Mouse (Mus musculus) layer of hippocampus, adult 9-10 months (tissue): ENCODE measurements at regions not wholly inside any gene's neighbourhood (a gene's known extent, or its start where the extent isn't known, plus 50 kb on each side); places are given as distances from the start of the nearest gene placed in this dataset.
A peak's percentile ranks its signal among the peaks of the same experiment; 100 is the strongest.

Source experiments
- DNase-seq: peaks from one replicate; pipeline ENCODE4 v3.0.0; 2022; ENCODE audit warnings: low spot score

DNA sequence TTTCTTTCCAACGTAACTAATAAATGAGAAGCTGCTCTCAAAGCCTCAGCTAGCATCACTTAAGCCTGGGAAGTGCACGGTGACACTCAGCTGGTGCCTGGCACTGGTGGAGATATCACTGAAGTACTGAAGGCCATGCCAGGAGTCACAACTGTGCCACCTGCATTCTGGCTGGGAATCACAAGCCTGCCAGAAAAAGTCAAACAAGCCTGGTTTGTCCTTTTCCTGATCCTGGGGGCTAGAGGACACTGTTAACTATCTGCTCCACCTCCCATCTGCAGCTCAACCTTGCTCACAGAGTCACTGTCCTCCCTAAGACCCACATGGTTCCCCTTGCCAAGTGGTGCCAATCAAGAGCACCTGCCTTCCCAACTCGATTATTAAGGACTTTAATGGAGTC is 135.2 kb upstream of the Car8 start:
- DNase-seq, result no peak

DNA sequence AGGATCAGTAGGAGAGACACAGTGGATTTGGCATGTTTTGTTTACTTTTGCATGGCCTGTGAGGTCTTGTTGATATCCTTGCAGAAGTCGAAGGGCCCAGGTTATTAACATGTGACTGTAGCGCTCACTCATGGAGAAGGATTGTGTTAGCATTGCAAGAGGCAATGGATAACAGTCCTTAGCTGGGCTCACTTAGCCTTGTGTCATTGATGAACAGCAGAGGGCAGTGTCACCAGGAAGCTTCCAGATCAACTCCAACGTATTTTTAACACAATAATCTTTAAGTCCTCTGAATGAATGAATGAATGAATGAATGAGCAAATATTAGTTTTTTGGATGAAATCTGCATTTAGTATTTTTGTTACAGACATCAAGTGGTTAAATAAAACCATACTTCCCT is 133.2 kb upstream of the Car8 start:
- DNase-seq, result no peak

GRCm38 (mm10) chr4:8370786-8371185 is 131.9 kb upstream of the Car8 start:
- no peak for DNase-seq

DNA sequence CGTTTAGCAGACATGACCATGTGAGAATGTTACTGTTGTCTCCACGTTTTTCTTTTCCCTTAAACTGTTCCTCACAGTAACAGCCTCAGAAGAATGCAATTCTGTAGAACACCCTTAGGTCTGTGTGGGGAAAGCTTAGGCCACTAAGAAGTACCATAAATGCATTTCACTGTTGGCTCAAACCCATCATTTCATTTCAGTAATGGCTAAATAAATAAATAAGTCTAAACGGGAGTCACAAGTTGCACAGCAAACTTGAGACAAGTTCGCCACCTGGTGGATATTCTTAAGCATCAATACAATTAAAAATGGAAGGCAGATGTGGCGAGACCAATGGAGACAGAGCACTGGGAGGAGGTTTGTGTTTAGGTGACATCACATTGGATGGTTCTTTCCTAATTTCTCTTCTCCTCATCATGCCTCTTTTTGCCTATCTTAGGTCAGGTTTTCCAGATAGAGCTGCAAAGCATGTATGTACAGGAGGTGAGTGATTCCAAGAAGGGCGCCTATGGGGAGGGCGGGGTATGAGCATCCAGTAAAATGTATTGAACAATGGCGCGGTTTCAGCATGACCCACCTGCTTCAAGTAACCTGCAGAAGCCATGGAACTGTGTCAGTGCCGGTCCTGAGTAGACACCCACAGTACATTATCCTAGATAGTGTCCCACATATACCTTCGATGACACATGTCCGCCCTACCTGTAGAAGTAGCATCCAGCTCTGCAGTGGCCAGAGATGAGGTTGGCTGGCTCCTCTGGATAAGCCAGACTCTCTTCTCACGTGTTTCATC is 128.8 kb upstream of the Car8 start:
- peak; percentile 40 for DNase-seq

DNA sequence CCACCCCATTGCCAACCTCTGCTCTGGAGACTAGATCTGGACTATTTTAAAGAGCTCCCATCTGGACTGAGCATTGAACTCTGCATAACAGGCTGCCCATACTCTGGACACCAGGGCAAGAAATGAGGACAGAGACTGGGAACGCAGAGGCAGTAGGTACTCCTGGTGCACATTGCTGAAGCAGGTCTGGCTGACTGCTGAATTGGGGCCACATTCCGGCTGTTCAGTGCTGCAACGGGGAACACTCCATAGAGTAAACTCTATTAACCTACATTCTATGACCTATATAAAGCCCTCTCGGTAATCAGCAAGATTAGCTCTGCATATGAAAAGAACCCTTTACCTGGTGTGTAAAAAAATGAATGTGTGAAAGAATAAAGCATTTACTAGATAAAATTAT is 128.1 kb upstream of the Car8 start:
- DNase-seq, result no peak

- no peak for DNase-seq
Observed at GRCm38 (mm10) chr4:8362409-8362808, 123.6 kb upstream of the Car8 start.

DNA sequence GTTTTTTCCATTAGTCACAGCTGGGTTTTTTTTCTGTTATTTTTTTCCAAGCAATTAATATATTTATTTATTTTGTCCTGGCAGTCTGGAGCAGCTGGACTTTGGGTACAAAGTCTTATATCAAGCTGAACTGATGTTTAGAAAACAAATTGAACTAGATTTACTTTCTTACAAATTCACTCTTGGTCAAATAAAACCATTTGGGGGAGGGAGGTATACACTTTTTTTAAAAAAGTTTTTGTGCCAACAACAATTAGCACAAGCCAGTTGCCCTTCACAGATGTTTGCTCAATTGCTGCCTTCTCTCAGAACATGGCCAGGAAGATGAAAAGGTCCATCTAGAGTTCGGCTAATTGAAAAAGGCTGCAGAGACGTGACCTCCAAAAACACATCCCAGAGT is 123.1 kb upstream of the Car8 start:
- no peak for DNase-seq

DNA sequence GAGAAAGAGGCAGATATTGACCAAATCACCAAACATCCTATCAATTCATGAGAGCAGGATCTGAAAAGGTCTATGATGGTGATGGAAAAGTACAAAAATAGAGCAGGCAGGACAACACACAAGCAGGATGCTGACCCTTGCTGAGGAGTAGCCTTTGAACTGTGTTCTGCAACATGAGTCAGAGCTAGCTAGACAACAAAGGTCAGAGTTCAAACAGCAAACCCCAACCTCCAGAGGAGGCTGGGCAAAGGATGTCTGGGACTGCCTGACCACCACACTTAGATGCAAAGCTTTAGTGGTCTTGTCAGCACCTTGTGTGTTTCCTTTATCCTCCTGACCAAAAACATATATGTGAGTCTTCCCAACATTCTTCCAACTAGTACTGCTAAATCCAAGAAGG is 122.5 kb upstream of the Car8 start:
- DNase-seq, result no peak

GRCm38 (mm10) chr4:8357443-8357842 is 118.6 kb upstream of the Car8 start:
- no peak for DNase-seq

DNA sequence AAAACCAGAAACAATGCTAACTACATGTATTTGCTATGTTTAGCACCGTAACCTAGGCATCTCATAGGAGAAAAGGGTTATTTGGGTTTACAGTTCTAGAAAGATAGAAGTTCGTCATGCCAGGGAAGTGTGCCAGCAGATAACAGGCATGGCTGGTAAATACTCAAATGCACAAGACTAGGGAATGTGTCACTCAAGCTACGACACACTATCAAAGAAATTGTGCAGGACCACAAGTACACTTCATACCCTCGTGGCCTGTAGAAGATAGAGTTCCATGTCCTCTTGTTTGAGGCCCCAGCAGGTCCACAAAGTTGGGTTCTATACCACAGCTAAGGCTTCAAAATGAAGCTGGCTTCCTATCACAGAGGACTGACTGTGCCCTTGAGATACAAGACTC is 103.1 kb upstream of the Car8 start:
- DNase-seq, result no peak

- no peak for DNase-seq
Observed at GRCm38 (mm10) chr4:8309241-8309987, 70.6 kb upstream of the Car8 start.

DNA sequence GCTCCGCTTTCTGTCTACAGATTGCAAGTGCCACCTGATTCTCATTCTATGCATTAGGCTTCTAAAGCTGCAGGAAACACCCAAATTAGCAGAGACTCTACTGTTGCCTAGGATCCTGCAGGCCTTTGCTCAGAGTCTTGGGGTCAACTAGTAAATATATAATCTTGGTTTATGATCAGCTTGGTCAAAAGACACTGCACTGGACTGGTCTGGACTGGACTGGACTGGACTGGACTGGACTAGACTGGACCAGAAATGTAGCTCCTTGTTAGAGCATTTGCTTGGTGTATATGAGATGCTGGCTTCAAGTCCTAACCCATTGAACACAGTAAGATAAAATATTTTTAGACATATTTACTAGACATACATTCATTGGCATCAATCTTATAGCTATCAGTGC is 53.7 kb upstream of the Car8 start:
- no peak for DNase-seq

GRCm38 (mm10) chr4:8291528-8292492 is 53.0 kb upstream of the Car8 start:
- no peak for DNase-seq

- DNase-seq, result no peak
Observed at GRCm38 (mm10) chr4:8289901-8290300, 51.1 kb upstream of the Car8 start.
